Mouse (Mus musculus): ENCODE results near the gene Pitpna. TPM values are rescaled to one million over a fixed set of nuclear protein-coding genes. Genes with fewer than 3 reads are reported as not detected.

The Pitpna gene
- total and polyA plus RNA-seq, 3 experiments: 67.8 to 709 (median 194) TPM

GRCm38 (mm10) chr11:75647681-75648211, 59.8 kb downstream of the Pitpna start:
- DNase-seq (ENCODE audit: low read depth, low spot score): no peak
- Histone ChIP-seq H3K27ac (ENCODE audit: control insufficient read depth, low read depth, low read length) (no peak overlapping the region), H3K79me2 (ENCODE audit: control insufficient read depth, insufficient read depth, low read length, poor library complexity) (peaks cover 10% of the 10 kb centered on the region), H3K4me1 (ENCODE audit: control insufficient read depth in 1 of 2, insufficient read depth in 2 of 2, low read length in 2 of 2) (peaks cover 0 to 23% of the 10 kb centered on the region in 2 experiments; a peak in 3 of 4 replicates), H3K9ac (ENCODE audit: control insufficient read depth, low read depth, low read length, poor library complexity, severe bottlenecking) (no peak overlapping the region), H3K36me3 (ENCODE audit: control insufficient read depth in 1 of 2, insufficient read depth in 2 of 2, low read length in 2 of 2) (peaks cover 0 to 9% of the 10 kb centered on the region in 2 experiments; a peak in 1 of 4 replicates), H3K9me3 (replicated peaks; ENCODE audit: insufficient read depth, low read length) (no peaks in the 10 kb centered on the region), H3K4me3 (ENCODE audit: control insufficient read depth in 1 of 2, insufficient read depth in 1 of 2, low read depth in 2 of 2, low read length in 2 of 2) (no peak overlapping the region), H3K27me3 (ENCODE audit: control insufficient read depth in 1 of 2, insufficient read depth in 2 of 2, low read length in 2 of 2) (no peaks in the 10 kb centered on the region)
- TF ChIP-seq POLR2A (IDR thresholded peaks at IDR 0.05; ENCODE audit: control insufficient read depth in 1 of 2, insufficient read depth in 1 of 2, low read depth in 1 of 2, low read length in 2 of 2, poor library complexity in 1 of 2) (no peak), SMC3 (IDR thresholded peaks at IDR 0.05; ENCODE audit: low read depth, low read length) (no peak), JUND (IDR thresholded peaks at IDR 0.05; ENCODE audit: low read depth, low read length) (no peak), ZMIZ1 (IDR thresholded peaks at IDR 0.05; ENCODE audit: low read depth, low read length) (no peak), MEF2A (IDR thresholded peaks at IDR 0.05; ENCODE audit: extremely low read depth, insufficient replicate concordance, low read depth, low read length, poor library complexity, severe bottlenecking) (no peak), NELFE (IDR thresholded peaks at IDR 0.05; ENCODE audit: low read depth, low read length) (no peak), TCF12 (IDR thresholded peaks at IDR 0.05; ENCODE audit: low read depth, low read length) (no peak), MAX (IDR thresholded peaks at IDR 0.05; ENCODE audit: low read length) (no peak), MYB (IDR thresholded peaks at IDR 0.05; ENCODE audit: low read depth, low read length) (no peak)

- no peak overlapping the region for H3K9ac ChIP-seq (ENCODE audit: control insufficient read depth, low read depth, low read length, poor library complexity, severe bottlenecking)
- peak; percentile 54 for DNase-seq (ENCODE audit: low read depth, low spot score)
- H3K9me3 ChIP-seq (replicated peaks; ENCODE audit: insufficient read depth, low read length): no peaks in the 10 kb centered on the region
- no peak overlapping the region for H3K27ac ChIP-seq (ENCODE audit: control insufficient read depth, low read depth, low read length)
- peaks cover 0 to 9% of the 10 kb centered on the region in 2 experiments; a peak in 1 of 4 replicates for H3K36me3 ChIP-seq (ENCODE audit: control insufficient read depth in 1 of 2, insufficient read depth in 2 of 2, low read length in 2 of 2)
- no peak overlapping the region for H3K4me3 ChIP-seq (ENCODE audit: control insufficient read depth in 1 of 2, insufficient read depth in 1 of 2, low read depth in 2 of 2, low read length in 2 of 2)
- TF ChIP-seq TAL1 (IDR thresholded peaks at IDR 0.05; ENCODE audit: low read length) (peak; percentile 55), KAT2A (conservative IDR thresholded peaks at IDR 0.05; ENCODE audit: low read depth, low read length) (no peak)
- H3K4me1 ChIP-seq (ENCODE audit: control insufficient read depth in 1 of 2, insufficient read depth in 2 of 2, low read length in 2 of 2): peaks cover 2 to 29% of the 10 kb centered on the region in 2 experiments
- peaks cover 10% of the 10 kb centered on the region for H3K79me2 ChIP-seq (ENCODE audit: control insufficient read depth, insufficient read depth, low read length, poor library complexity)
- H3K27me3 ChIP-seq (ENCODE audit: control insufficient read depth in 1 of 2, insufficient read depth in 2 of 2, low read length in 2 of 2): no peaks in the 10 kb centered on the region
These were observed 61.3 kb downstream of the Pitpna start for GRCm38 (mm10) chr11:75649155-75649561.

- H3K27me3 ChIP-seq (ENCODE audit: control insufficient read depth in 1 of 2, insufficient read depth in 2 of 2, low read length in 2 of 2): no peaks in the 10 kb centered on the region
- H3K4me1 ChIP-seq (ENCODE audit: control insufficient read depth in 1 of 2, insufficient read depth in 2 of 2, low read length in 2 of 2): peaks cover 4 to 34% of the 10 kb centered on the region in 2 experiments
- no peaks in the 10 kb centered on the region for H3K9me3 ChIP-seq (replicated peaks; ENCODE audit: insufficient read depth, low read length)
- H3K27ac ChIP-seq (ENCODE audit: control insufficient read depth, low read depth, low read length): peak within 1 kb of the TSS; percentile 90
- H3K4me3 ChIP-seq (ENCODE audit: control insufficient read depth in 1 of 2, insufficient read depth in 1 of 2, low read depth in 2 of 2, low read length in 2 of 2): peak within 1 kb of the TSS; percentile 52 to 84
- no peak for TF ChIP-seq NELFE (IDR thresholded peaks at IDR 0.05; ENCODE audit: low read depth, low read length)
- no peak for TF ChIP-seq KAT2A (conservative IDR thresholded peaks at IDR 0.05; ENCODE audit: low read depth, low read length)
- no peak for TF ChIP-seq RCOR1 (IDR thresholded peaks at IDR 0.05; ENCODE audit: low read depth, low read length)
- no peak for TF ChIP-seq CTCF (IDR thresholded peaks at IDR 0.05 in 2 of 3, conservative IDR thresholded peaks at IDR 0.05 in 1 of 3; ENCODE audit: control insufficient read depth in 1 of 3, insufficient read depth in 1 of 3, low read depth in 2 of 3, low read length in 3 of 3, poor library complexity in 1 of 3, severe bottlenecking in 1 of 3)
- TF ChIP-seq MAFK (IDR thresholded peaks at IDR 0.05; ENCODE audit: borderline replicate concordance, low read depth, low read length): no peak
- TF ChIP-seq USF2 (IDR thresholded peaks at IDR 0.05; ENCODE audit: borderline replicate concordance in 1 of 2, insufficient read depth in 1 of 2, low read depth in 1 of 2, low read length in 2 of 2): no peak
- TF ChIP-seq MAX (IDR thresholded peaks at IDR 0.05; ENCODE audit: low read length): no peak
- TF ChIP-seq MEF2A (IDR thresholded peaks at IDR 0.05; ENCODE audit: extremely low read depth, insufficient replicate concordance, low read depth, low read length, poor library complexity, severe bottlenecking): no peak
- TF ChIP-seq MXI1 (IDR thresholded peaks at IDR 0.05; ENCODE audit: low read depth, low read length): no peak
- no peak for TF ChIP-seq UBTF (IDR thresholded peaks at IDR 0.05; ENCODE audit: borderline replicate concordance, insufficient read depth, low read depth, low read length)
- TF ChIP-seq ETS1 (IDR thresholded peaks at IDR 0.05; ENCODE audit: low read depth, low read length): no peak
- no peak for TF ChIP-seq SMC3 (IDR thresholded peaks at IDR 0.05; ENCODE audit: low read depth, low read length)
- DNase-seq (ENCODE audit: low read depth, low spot score): no peak
- H3K79me2 ChIP-seq (ENCODE audit: control insufficient read depth, insufficient read depth, low read length, poor library complexity): peaks cover 10% of the 10 kb centered on the region
- H3K36me3 ChIP-seq (ENCODE audit: control insufficient read depth in 1 of 2, insufficient read depth in 2 of 2, low read length in 2 of 2): peaks cover 0 to 9% of the 10 kb centered on the region in 2 experiments; a peak in 2 of 4 replicates
- H3K9ac ChIP-seq (ENCODE audit: control insufficient read depth, low read depth, low read length, poor library complexity, severe bottlenecking): peak within 1 kb of the TSS; percentile 85
These were observed 62.4 kb downstream of the Pitpna start, which contains the start of gene Myo1c for GRCm38 (mm10) chr11:75650311-75650710. Gene Myo1c, plus strand, starts transcription at chr11:75650504.

All from MEL (cell line).